Mouse (Mus musculus) T-cell, adult 2 months (primary cell): ENCODE data around the gene Sbno2.
"Not testable (repeated sequence)": the region's sequence is repeated elsewhere in the genome, so short reads cannot be mapped to it uniquely, and the experiment has no call there.

ENCODE experiments used
- DNase-seq: peaks from one replicate; pipeline ENCODE4 v3.0.0; 2022; ENCODE audit warnings: low spot score

Sbno2 gene

GRCm38 (mm10) chr10:80057683-80058326 is 47.6 kb downstream of the Sbno2 start:
- DNase-seq: no peak

GRCm38 (mm10) chr10:80056976-80057682 is 48.2 kb downstream of the Sbno2 start:
- no peak for DNase-seq

GRCm38 (mm10) chr10:80056506-80056905 is 48.9 kb downstream of the Sbno2 start:
- no peak for DNase-seq

GRCm38 (mm10) chr10:80055891-80056290 is 49.5 kb downstream of the Sbno2 start:
- DNase-seq: no peak

GRCm38 (mm10) chr10:80055364-80055763 is 50.0 kb downstream of the Sbno2 start:
- no peak for DNase-seq

- DNase-seq: not testable (repeated sequence)
Observed at GRCm38 (mm10) chr10:80054911-80055310, 50.5 kb downstream of the Sbno2 start.

- peak; percentile 51 for DNase-seq
Observed at GRCm38 (mm10) chr10:80053831-80054815, 51.2 kb downstream of the Sbno2 start.

GRCm38 (mm10) chr10:80053259-80053780 is 52.1 kb downstream of the Sbno2 start:
- DNase-seq: peak; percentile 100

- no peak for DNase-seq
Observed at GRCm38 (mm10) chr10:80052374-80052764, 53.0 kb downstream of the Sbno2 start.

- DNase-seq: no peak
Observed at GRCm38 (mm10) chr10:80051618-80052373, 53.6 kb downstream of the Sbno2 start.

- DNase-seq: no peak
Observed at GRCm38 (mm10) chr10:80050885-80051617, 54.3 kb downstream of the Sbno2 start.

GRCm38 (mm10) chr10:80050244-80050643 is 55.1 kb downstream of the Sbno2 start:
- DNase-seq: no peak

GRCm38 (mm10) chr10:80048834-80049233 is 56.5 kb downstream of the Sbno2 start:
- no peak for DNase-seq

- DNase-seq: no peak
Observed at GRCm38 (mm10) chr10:80048396-80048795, 57.0 kb downstream of the Sbno2 start.

- no peak for DNase-seq
Observed at GRCm38 (mm10) chr10:80047041-80047565, 58.3 kb downstream of the Sbno2 start, which contains the start of gene Gpx4. TSS of gene Gpx4 (plus strand) at chr10:80047166.

GRCm38 (mm10) chr10:80045766-80046165 is 59.6 kb downstream of the Sbno2 start:
- DNase-seq: no peak

- DNase-seq: not testable (repeated sequence)
Observed at GRCm38 (mm10) chr10:80045364-80045763, 60.0 kb downstream of the Sbno2 start.

- DNase-seq: no peak
Observed at GRCm38 (mm10) chr10:80044087-80044486, 61.3 kb downstream of the Sbno2 start.

- DNase-seq: not testable (repeated sequence)
Observed at GRCm38 (mm10) chr10:80041409-80042060, 63.8 kb downstream of the Sbno2 start.

- DNase-seq: peak; percentile 98
Observed at GRCm38 (mm10) chr10:80039559-80039979, 65.8 kb downstream of the Sbno2 start, which contains the start of gene Polr2e. TSS of gene Polr2e (minus strand) at chr10:80039795.
